Mouse (Mus musculus): ENCODE measurements at regions not wholly inside any gene's neighbourhood (a gene's known extent, or its start where the extent isn't known, plus 50 kb on each side); places are given as distances from the start of the nearest gene placed in this dataset.
A peak's percentile ranks its signal among the peaks of the same experiment; 100 is the strongest.
"Not testable (repeated sequence)": the region's sequence is repeated elsewhere in the genome, so short reads cannot be mapped to it uniquely, and the experiment has no call there.

DNA sequence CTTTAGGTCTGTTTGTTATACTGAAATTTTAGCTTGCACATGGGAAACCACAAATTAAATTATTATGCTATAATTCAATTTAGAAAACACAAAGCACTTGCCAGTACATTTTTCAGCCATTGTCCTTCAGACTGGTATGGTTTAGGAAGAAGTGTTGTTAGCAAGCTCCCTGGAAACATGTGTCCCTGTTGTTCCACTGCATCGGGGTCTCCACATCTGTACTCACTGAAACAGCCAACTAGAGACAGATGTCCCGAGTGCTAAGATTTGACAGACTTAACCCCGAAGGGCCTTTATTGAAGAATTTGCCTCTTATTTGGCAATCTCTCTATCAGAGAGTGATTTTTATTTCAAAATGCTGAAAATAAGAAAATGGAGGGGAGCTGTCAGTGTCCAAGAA is 362.6 kb downstream of the Rfpl4b start:
- DNase-seq = no peak

DNA sequence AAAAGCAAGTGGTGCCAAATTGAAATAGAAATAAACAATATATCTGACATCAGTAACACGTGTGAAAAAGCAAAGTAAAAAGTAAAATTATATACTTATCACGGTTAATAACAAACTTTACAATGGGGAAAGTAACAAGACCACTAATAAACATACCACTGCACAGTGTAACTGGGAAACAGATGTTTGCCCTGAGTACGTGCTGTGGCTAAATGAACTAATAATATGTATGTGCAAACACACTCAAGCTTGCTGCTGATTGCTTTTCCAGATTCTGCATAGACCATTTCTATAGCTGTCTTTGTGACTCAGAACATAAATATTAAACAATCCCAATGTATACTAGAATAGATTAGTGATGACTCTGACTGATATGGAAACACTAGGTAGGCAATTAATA is 363.2 kb downstream of the Rfpl4b start:
- DNase-seq = no peak

DNA sequence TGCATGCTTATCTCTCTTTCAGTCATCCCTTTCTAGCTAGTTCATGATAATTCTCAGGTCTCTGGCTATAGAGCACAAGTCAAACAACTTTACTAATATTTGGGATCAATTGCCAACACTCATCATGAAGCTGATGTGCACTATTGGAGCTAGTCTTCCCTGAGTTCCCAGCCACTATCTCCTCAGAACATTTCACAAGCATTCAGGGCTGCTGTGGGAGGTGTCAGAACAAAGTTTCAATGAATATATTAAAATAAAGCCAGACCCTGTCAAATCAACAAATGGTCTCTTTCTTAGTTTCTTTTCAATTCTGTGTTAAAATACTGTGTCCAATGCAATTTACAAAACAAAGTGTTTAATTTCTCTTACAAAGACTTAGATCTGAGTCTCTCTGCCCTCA is 364.8 kb downstream of the Rfpl4b start:
- no peak for DNase-seq

DNA sequence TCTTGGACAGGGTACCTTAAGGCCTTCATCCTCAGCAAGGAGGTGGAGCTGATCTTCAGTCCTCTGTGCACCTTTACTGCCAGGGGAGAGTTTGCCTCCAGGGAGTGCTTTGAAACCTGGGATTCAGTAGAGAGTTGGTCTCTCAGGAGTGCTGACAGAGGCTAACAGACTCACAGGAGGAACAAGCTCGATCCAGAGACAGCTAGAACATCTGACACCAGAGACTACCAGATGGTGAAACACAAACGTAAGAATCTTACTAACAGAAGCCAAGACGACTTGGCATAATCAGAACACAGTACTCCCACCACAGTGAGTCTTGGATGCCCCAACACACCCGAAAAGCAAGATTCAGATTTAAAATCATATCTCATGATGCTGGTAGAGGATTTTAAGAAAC is 372.3 kb downstream of the Rfpl4b start:
- no peak for DNase-seq

DNA sequence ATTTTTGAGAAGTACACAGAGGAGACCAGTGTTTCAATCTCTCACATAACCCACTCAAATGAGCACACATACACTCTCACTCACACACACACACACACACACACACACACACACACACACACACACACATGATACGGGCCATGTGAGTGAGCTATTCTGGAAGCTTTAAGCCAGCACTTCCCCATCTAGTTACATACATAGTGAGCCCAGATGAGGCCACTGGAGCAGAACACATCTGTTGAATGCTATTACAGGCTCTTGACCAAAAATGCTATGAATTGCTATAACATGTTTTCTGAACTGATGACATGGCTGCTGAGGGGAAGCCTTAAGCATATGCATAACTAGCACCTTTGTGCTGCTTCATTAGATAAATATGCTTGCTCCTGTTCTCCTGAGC is 373.9 kb downstream of the Rfpl4b start:
- no peak for DNase-seq

DNA sequence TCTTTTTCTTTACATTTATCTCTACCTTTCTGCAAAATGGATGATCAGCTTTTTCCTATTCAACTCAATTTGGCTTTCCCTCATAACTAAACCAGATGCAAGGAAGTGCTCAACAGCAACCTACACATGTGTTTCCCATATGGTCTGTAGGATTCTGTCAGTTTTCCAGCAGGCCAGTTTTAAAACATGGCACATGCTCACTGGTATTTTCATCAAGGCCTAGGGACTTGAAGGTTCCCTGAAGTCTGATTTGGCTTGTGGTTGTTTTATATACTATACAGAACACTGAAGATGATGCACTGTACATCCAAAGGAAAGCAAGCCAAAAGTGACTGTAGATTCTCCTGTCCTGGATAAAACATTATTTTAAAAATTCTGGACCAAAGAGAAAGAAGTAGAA is 374.3 kb downstream of the Rfpl4b start:
- no peak for DNase-seq

DNA sequence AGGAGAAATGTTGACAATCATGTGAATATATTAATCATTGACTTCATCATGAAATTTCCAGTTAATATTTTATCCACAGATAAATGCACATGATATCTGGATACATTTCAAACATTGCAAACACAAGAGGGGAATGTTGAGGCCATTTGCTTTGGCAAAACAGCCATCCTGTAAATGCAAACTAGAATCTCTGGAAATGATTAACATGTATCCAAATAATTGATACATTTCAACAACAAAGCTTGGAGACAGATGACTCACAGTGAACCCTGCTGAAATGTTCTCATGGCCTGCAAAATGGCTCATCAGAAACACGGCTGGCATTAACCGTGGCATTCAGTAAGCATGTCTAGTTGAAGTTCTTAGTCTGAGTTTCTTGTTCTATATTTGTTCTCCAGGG is 382.3 kb downstream of the Rfpl4b start:
- no peak for DNase-seq

DNA sequence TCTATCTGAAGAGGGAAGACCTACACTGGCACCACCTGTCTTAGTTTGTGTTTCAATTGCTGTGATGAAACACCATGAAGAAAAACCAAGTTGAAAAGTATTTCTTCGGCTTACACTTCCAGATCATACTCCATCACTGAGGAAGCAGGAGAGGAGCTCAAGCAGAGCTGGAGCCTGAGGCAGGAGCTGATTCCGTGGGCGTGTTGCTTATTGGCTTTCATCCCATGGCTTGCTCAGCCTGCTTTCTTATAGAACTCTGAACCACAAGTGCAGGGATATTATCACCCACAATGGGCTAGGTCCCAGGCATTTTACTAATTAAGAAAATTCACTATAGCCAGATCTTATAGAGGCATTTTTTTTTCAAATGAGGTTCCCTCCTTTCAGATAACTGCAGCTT is 384.7 kb downstream of the Rfpl4b start:
- DNase-seq = no peak

DNA sequence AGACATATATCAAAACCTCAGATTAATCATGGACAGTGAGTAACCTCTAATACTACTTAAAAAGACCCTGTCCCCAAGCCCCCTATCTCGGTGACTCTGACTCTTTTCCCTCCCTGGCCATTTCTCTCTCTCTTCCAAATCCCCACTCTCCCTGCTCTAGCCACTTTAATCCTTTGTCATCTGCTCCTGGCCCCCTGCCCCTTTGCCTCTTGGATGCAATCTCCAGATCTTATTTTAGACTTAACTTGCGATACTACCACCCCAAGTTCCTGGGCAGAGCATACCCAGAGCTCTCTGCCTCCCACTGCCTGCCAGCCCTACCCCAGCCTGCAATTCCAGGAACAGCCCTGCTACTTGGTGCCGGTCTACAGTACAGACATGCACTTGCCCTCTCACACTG is 400.0 kb downstream of the Rfpl4b start:
- no peak for DNase-seq

DNA sequence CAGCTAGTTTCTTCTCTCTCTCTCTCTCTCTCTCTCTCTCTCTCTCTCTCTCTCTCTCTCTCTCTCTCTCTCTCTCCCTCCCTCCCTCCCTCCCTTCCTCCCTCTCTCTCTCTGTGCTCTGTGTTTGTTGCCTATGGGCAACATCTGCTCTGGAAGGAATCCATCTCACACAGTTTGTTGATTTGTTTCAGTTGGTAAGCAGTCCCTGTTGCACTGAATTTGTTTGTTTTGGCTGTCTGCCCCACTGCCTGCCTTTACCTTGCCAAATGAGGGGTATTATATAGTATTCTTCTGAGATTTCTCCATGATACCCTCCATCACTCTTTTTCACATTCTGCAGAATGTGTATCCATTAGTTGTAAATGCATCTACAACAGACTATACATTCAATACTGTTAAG is 401.8 kb downstream of the Rfpl4b start:
- no peak for DNase-seq

DNA sequence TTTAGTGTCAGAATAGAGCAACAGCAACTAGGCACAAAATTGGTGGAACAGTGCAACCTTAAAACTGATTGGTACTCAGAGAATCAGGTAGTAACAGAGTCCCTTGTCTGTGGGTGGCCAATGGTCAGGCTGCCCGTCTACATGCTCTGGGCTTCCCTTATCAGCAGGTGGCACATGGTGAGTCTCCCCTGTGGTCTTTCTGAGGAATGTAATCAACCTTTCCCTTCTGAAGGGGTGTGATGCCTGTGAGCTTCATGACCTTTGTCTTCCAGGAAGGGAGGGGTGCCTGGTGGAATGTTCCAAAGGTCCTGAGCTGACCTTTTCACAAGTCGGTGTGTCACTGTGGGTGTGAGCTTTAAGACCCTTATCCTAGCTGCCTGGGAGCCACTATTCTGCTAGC is 438.4 kb downstream of the Rfpl4b start:
- no peak for DNase-seq

DNA sequence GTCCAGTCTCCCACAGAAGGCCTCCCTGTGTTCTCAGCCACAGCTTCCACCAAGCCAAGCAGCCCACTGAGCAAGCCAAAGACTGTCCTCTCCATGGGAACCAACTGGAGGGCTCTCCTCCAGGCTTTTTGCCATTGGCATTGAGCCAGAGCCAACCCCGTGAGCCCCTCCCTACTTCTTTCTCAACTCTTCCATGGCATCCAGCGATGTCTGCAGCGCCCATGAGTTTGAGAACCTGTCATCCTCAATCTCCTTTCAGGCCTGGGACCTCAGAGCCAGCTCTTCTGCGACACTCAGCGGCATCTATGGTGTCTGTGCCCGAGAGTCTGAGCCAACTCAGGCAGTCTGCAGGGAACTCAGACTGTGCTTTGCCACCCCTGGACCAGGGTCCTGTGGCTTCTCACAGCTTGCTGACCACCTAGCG is 439.7 kb downstream of the Rfpl4b start:
- no peak for DNase-seq

DNA sequence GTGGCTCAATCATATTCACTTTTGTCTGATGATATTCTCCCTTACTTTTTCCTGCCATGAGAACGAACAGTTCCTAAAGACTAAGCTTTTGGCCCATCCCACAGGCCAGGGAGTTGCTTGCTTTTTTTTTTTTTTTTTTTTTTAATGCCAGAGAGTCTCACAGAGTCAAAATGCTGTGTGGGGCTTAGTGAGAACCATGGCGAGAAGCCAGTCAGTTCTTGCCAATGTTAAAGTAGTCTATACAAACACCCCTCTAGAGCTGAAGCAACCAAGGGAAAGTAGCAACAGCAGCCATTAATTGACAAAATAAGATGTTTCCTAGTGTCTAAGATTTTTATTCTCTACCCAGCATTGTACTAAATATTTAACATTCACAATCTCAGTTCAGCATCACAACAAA is 441.2 kb downstream of the Rfpl4b start:
- DNase-seq = no peak

DNA sequence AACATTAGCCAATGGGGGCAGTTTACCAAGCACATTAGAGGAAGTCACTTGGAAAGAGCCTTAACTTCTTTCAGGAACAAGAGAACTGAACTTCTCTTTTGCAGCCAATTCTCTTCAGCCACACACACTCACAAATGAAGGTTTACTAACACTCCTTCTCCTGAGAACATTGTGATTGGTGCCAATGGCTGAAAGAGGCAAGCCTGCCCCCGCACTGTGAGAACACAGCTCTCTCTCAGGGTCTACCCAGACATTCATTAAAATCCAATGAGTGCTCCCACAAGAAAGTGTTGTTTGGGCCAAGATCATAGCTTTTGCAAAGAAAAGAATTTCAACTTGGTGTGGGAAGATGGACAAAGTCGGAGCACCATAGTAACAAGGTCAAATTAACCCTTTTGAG is 454.8 kb downstream of the Rfpl4b start:
- DNase-seq = no peak

DNA sequence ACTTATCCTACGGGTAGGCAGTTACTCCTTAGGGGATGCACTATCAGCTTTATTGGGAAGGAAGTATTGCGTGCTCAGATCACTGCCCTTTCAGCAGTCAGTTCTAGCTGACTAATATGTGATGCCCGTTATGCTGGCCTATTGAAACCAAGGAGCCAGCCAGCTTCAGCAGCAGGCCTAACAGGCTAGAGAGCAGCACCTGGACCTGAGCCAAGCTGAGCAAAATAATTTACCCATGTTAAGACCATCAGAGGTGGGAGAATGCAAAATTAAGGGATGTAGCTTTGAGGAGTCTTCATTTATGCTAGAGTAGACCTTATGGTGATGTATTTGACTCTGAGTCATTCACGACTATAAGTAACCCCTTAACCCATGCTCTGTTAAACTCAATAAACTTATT is 456.7 kb downstream of the Rfpl4b start:
- no peak for DNase-seq

DNA sequence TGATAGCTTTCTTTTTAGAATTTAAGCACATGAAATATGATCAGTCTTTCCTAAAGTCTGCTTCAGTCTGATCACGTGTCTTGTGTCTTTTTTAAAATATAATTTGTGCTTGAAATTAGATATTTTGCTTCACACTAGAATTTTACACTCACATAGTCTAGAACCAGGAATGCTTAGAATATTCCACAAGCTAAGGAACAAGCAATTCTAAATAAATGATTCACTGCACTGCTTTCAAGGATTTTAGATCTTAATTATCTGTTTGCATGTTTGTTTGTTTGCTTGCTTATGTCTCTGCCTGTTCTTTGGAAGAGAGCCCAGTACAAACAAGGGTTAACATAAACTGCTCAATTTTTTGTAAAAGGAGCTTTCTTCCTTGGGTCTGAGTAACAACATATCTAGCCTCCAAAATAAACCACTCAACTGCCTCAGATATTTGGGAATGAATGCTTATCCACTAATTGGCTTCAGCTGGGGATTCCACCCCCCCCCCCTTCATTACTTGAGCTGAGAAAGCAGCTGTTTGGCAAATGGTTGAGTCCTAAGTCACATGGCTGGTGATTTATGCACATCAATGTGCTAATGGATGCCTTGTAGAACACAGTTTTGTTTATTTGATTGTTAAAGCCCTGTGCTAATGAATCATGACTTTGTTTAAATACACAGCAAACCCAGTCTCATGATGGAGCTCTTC is 463.9 kb downstream of the Rfpl4b start:
- DNase-seq = no peak

DNA sequence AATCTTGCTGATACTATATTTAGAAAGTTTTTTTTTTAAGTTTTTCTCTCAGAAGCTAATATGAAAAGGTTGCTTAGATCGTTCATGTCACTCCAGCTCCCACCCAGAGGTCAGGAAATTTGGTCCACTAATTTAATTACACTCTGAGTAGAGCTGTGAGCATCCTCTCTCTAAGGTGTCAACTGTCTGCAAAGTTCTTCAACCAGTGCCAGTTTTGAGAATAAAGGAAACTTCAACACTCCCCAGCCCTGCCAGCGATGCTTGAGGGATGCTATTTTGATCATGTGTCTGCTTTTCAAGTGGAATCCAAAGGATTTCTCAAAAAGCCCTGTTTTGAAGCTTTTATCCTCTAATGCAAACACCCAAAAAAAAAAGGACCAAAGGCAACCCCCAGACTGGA is 467.6 kb downstream of the Rfpl4b start:
- DNase-seq = no peak

DNA sequence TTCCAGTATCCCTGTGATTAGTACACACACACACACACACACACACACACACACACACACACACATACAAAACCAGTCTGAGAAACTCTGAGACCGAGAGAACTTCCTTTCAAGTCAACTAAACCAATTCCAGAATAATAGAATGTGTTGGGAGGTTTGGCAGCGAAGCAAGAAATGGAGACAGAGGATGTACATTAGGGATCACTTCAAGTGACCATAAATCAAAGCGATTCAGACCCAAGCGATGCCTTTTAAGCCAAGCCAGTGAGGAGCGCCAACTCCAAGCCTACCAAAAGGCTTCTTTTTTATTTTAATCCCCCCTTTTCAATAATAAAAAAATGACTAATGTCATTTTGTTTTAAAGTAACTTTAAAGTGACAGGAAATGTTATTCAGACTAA is 468.1 kb downstream of the Rfpl4b start:
- DNase-seq = no peak

DNA sequence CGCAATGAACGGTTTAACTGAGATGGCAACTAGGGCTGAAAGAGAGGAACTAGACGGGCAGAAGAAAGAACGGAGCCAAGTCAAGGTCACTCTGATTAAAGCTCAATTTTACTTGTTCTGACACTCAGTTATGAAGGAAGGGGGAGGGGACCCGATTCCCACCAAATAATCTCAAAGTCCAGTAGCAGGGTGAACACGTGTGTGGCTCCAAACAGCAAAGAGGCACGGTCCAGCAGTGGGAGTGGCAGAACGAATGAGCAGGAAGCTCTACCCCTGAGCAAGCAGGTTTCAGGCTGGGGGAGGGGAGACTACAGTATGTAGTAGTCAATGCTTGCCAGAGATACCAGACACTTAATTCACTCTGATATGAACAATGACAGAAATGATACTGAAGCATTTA is 474.6 kb downstream of the Rfpl4b start:
- DNase-seq = not testable (repeated sequence)

DNA sequence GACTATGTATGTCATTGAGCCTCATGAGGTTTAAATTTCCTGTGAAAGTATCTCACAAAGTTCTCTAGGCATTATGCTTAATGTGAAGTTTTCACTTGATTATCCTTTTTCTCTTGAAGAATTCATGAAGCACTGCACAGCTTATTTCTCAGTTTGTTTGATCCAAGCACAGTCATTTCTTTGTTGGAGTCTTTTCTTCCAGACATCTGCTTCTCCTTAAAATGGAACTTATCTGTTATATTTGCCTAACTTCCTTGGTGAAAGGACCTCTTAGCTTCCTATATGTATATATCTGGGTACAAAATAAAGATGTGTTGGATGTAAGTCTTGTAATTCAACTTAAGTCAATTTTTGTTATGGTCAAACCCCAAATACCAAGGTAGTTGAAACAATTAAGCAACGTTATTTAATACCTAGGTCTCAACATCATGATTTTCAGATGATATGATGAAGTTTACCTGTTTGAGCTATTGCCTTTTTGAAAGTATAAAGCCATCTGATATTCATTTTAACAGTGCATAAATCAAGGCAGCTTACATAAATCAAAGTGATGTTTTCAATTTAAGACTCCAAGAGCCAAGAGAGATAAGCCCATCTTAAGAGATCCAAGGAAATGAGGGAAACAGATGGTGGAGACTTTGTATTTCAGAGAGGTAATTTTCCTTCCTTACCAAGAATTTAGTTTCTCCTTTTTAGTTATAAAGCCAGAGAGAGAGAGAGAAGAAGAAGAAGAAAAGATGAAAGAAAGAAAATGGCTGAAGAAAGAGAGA is 481.0 kb downstream of the Rfpl4b start:
- no peak for DNase-seq

DNA sequence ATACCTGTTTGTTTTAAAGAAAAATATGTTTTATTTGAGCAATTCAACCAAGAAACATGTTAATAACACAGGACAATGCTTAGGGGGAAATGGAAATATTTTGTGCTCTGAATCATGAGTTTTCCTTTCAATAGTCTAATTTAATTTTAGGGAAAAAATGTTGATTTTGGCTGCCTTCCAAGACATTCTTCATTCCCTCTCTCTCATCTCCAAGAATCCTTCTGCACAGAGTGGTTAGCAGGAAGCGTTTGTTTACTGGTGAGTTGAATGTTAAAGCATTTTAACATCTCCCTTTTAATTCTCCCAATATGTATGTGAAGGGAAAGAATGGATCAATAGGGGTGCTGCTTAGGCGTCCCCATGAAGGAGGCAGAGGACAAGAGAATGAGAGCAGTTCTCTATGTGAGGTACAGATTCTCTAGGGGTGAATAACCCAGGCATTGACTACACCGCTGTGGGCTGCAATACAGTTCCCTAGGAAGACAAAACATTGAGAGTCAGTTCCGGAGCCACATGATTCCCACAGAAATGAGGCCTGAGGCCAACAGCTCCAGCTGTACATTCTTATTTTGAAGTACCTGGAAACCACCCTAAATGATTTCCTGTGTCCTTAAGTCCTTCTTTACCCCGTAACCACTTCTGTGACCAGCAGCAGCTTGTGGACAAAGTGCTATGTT is 512.7 kb downstream of the Rfpl4b start:
- DNase-seq = no peak

DNA sequence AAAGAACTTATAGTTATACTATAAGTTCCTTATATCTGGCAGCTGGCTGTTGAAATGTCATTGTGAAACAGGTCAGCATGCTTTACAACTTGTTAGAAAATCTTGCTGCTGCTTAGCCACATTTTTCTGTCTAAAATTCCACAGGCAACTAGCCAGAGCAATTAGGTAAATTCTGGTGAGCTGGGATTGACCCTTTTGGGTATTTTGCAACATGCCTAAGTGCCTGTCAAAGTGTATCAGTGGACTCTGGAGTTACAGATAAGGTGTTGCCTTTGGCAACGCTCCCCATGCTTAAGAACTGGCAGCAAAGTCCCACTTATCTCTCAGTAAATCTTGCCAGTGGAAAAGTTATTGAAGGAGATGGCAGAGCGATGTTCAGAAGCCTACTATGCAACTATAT is 525.9 kb downstream of the Rfpl4b start:
- no peak for DNase-seq

DNA sequence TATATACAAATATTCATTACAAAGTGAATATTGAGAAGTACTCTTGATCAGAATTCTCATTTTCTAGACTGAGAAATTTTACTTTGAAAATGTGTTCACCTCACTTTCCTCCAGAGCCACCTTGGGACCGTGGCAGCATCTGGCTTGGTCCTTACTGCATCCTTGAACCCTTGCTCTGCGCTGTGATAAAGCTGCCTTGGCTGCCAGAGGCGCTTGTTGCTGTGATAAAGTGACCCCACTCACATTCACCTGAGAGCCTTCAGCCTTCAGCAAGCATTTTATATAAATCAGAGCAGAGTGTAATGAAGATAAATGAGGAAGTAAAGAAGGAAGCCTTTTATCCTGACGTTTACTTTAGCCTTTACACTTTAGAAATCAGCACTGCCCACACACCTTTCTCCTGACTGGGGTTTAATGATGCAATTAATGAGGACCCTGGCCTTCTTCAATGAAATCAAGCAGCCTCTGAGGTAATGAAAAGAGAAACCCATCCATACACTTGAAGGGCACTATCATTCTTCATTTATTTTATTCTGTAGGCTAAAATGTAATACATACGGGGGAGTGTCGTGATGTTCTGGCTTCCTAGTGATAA is 532.8 kb downstream of the Rfpl4b start:
- no peak for DNase-seq

DNA sequence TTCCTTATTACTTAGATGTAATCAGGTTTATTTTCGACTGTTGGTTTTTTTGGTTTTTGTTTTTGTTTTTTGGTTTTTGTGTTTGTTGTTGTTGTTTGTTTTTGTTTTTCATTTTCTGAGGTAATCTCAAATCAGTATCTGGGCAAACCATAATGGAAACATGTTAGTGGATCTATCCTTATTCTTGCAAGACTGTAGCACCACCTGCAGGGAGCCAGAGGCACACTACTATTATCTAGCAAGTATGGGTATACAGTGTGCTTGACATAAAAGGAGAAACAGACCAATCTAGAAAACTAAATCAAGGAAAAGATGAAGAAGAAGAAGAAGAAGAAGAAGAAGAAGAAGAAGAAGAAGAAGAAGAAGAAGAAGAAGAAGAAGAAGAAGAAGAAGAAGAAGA is 552.4 kb downstream of the Rfpl4b start:
- DNase-seq = peak; percentile 4

All from thymus, postnatal 25 days (tissue).